Mouse (Mus musculus): ENCODE measurements around the gene Nup205. TPM values are rescaled to one million over a fixed set of nuclear protein-coding genes. Genes with fewer than 3 reads are reported as not detected.

The Nup205 gene
- 42.3 TPM for polyA plus RNA-seq (2017; shearing (Covaris generic))

DNA sequence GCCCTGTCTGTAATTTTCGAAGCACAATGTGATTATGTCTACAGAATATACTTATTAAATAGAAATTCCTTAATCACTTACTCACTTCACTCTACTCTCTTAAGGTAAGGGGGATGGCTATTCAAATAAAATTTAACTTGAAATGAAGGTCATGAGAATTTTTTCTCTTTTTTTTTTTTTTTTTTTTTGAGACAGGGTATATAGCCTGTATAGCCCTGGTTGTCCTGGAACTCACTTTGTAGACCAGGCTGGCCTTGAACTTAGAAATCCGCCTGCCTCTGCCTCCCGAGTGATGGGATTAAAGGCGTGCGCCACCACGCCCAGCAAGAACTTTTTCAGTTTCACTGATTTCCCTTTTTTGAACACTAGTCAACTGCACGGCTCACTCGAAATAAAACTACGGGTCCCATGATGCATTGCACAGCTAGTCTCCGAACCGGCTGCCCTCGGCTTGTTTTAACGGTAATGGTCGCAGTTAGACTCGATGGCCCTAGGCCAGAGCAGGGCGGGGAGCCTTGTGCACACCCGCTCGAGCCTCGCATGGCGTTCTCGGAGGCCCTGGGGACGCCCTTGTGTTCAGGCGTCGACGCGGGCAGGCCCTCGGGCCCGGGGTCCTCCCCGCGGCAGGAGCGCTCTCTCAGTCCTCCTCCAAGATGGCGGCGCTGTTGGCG lies at the start of gene Nup205:
Gene Nup205, plus strand, starts transcription at position 443 of the 671 bp plus-strand sequence.

DNA sequence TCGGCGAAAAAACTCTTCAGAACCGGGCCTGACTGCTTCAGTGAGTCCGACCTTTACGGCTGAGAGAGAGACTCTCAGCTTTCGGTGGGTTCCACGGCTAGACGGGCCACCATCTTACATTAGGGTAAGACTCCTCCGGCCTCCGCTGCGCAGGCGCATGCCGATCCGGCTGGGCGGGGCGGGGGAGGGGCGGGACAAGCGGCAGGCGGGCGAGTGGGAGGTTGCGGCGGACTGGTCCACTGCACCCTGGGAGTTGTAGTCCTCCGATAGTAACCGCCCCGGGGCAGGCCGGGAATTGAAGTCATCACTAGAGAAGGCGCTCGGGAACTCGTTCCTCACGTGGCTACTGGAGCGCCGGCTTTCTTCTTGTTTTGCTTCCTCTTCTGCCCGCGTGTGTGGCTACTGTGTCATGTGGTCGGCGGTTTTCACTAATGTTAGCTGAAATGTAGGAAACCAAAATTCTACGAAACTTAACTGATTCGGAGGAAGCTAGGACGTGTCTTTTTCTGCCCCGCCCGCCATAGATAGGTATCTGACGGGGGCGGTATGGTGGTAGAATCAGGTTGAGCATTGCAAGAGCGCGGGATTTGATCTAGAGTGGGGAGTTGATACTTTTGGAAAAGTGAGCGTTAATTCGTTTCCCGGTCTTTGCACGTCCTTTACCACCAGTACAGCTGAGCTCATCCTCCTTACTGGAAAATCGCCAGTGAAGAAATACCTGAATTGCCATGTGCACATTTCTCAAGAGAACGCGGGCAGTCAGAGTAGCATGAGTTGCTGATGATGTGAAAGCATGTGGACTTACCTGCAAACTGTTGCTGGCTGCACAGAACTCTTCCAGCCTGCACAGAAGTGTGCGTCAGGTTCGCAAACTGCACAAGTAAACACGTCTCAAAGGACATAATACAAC lies 43.4 kb upstream of the Nup205 start, which contains the start of gene Cnot4:
Gene Cnot4, minus strand, starts transcription at position 146 of the 910 bp plus-strand sequence.

Other genes with a start within 250 kb of the Nup205 start
- gene Slc23a4, start 189.0 kb upstream of the Nup205 start, polyA plus RNA-seq (2017; shearing (Covaris generic)): 0.76 TPM
- gene Cnot4, start 43.7 kb upstream of the Nup205 start, polyA plus RNA-seq (2017; shearing (Covaris generic)): 69.1 TPM
- 0.14 TPM for gene Slc13a4, start 130.7 kb downstream of the Nup205 start, polyA plus RNA-seq (2017; shearing (Covaris generic))
- gene Fam180a, start 148.7 kb downstream of the Nup205 start, polyA plus RNA-seq (2017; shearing (Covaris generic)): not detected

Measured in CD4-positive, CD25-positive, alpha-beta regulatory T cell, adult 9 weeks (primary cell).